Mouse (Mus musculus): Measurements from ENCODE around the gene Capn11. TPM values are rescaled to one million over a fixed set of nuclear protein-coding genes. Genes with fewer than 3 reads are reported as not detected.

Capn11 gene
- 0.21 and 0.25 TPM in 2 replicates for polyA plus RNA-seq (2015; fragmentation: Nextera tagmentation; extraction: Ambion mirVana)

DNA sequence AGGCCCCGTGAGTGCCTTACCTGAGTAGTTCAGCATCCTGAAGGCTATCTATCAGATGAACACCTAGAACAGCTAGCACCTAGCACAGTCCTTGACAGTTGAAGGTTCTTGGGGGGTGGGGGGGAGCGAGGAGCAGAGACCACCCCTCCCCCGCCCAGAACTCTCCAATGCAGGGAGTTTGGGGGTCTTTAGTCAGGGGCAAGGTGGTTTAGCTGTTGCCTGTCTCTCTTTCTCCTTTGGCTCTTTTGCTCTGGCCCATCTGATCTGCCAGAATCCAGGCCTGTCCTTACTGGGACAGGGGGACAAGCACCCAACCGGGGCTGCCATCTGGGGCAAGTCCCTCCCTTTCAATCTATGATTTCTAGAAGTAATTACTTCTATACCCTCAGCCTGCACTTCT lies at the start of gene Capn11:
Gene Capn11, minus strand, starts transcription at position 101 of the 400 bp plus-strand sequence.
- no peaks in the 10 kb centered on the region; the same call in 1 of the 2 replicates for H3K36me3 ChIP-seq (replicated peaks)
- H3K27ac ChIP-seq (replicated peaks): no peak within 1 kb of the TSS
- no peak within 1 kb of the TSS for H3K4me2 ChIP-seq
- 55% methylated on average over 4 of the region's 4 CpGs for WGBS (ENCODE audit: insufficient replicate concordance)
- no peaks in the 10 kb centered on the region for H3K9me3 ChIP-seq (replicated peaks)
- no peak for ATAC-seq (ENCODE audit: insufficient read depth)
- H3K27me3 ChIP-seq: 0 out of 2 replicates have a peak, but pooled peaks cover 3% of the 10 kb centered on the region
- H3K4me1 ChIP-seq (replicated peaks): peaks cover 6% of the 10 kb centered on the region
- no peak within 1 kb of the TSS for H3K9ac ChIP-seq
- H3K4me3 ChIP-seq (replicated peaks): no peak within 1 kb of the TSS

GRCm38 (mm10) chr17:45708179-45708578 lies 49.1 kb upstream of the Capn11 start:
- H3K4me2 ChIP-seq: no peak overlapping the region
- WGBS (ENCODE audit: insufficient replicate concordance): 68% methylated on average over 8 of the region's 8 CpGs
- ATAC-seq (ENCODE audit: insufficient read depth): no peak

GRCm38 (mm10) chr17:45707376-45707775 lies 48.3 kb upstream of the Capn11 start:
- Histone ChIP-seq H3K27me3 (no peaks in the 10 kb centered on the region), H3K4me1 (replicated peaks) (peaks cover 11% of the 10 kb centered on the region), H3K9ac (no peak overlapping the region), H3K4me3 (replicated peaks) (no peak overlapping the region), H3K27ac (replicated peaks) (no peak overlapping the region), H3K9me3 (replicated peaks) (no peaks in the 10 kb centered on the region), H3K4me2 (no peak overlapping the region), H3K36me3 (replicated peaks) (no peaks in the 10 kb centered on the region)
- 29% methylated on average over 3 of the region's 3 CpGs for WGBS (ENCODE audit: insufficient replicate concordance)
- ATAC-seq (ENCODE audit: insufficient read depth): no peak

More at GRCm38 (mm10) chr17:45708179-45708578, 49.1 kb upstream of the Capn11 start:
- Histone ChIP-seq H3K27ac (replicated peaks) (no peak overlapping the region), H3K4me1 (replicated peaks) (peaks cover 3% of the 10 kb centered on the region), H3K9ac (no peak overlapping the region), H3K9me3 (replicated peaks) (no peaks in the 10 kb centered on the region), H3K36me3 (replicated peaks) (no peaks in the 10 kb centered on the region), H3K4me3 (replicated peaks) (no peak overlapping the region), H3K27me3 (no peaks in the 10 kb centered on the region)

DNA sequence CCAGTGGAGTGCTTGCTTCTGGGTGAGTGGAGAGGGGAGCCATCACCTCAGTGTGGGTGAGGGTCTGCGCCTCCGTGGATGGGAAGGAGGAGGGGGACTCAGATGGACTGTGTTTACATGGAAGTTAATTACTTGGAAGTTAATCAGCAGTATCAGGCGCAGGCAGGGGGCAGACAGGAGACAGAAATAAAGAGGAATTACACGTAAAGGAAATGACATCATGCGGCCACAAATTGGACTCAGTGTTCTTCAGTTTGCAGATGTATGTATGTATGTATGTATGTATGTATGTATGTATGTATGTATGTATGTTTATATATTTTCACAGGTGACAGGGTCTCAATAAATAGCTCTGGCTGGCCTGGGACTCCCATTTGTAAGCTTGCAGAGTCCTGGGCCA lies 47.7 kb upstream of the Capn11 start:
- no peak overlapping the region for H3K9ac ChIP-seq
- H3K36me3 ChIP-seq (replicated peaks): no peaks in the 10 kb centered on the region
- WGBS (ENCODE audit: insufficient replicate concordance): 26% methylated on average over 5 of the region's 5 CpGs
- no peaks in the 10 kb centered on the region for H3K27me3 ChIP-seq
- ATAC-seq (ENCODE audit: insufficient read depth): no peak
- H3K4me1 ChIP-seq (replicated peaks): peaks cover 17% of the 10 kb centered on the region
- no peak overlapping the region for H3K27ac ChIP-seq (replicated peaks)
- H3K4me2 ChIP-seq: no peak overlapping the region
- no peak overlapping the region for H3K4me3 ChIP-seq (replicated peaks)
- no peaks in the 10 kb centered on the region for H3K9me3 ChIP-seq (replicated peaks)

DNA sequence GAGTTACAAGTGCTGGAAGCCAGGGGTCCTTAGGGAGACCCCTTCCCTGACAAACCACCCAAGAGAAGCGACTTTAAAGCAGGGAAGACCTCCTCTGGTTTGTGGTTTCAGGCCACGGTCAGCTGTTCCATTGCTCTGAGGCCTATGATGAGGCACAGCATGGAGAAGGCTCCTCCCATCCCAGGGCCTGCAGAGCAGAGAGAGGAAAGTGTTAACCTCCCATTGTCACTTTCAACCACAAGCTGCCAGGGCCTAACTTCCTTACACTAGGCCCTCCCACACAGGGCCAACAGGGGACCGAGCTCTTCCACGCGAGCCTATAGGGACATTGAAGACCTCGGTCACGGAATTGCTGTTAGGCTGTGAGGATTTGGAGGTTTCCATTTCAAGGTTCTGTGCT lies 44.1 kb upstream of the Capn11 start:
- Histone ChIP-seq H3K27ac (replicated peaks) (no peak overlapping the region), H3K36me3 (replicated peaks) (peaks cover 5% of the 10 kb centered on the region), H3K27me3 (no peaks in the 10 kb centered on the region), H3K4me1 (replicated peaks) (peaks cover 32% of the 10 kb centered on the region), H3K9me3 (replicated peaks) (no peaks in the 10 kb centered on the region), H3K4me3 (replicated peaks) (no peak overlapping the region), H3K9ac (no peak overlapping the region), H3K4me2 (peak overlapping the region; percentile 10; the same call in 1 of the 2 replicates)
- peak; percentile 6; the same call in 1 of the 2 replicates for ATAC-seq (ENCODE audit: insufficient read depth)
- 13% methylated on average over 7 of the region's 7 CpGs for WGBS (ENCODE audit: insufficient replicate concordance)

- H3K4me1 ChIP-seq (replicated peaks): peaks cover 32% of the 10 kb centered on the region
- H3K27ac ChIP-seq (replicated peaks): no peak overlapping the region; the same call in 1 of the 2 replicates
- WGBS (ENCODE audit: insufficient replicate concordance): 35% methylated on average over 4 of the region's 4 CpGs
- H3K36me3 ChIP-seq (replicated peaks): peaks cover 11% of the 10 kb centered on the region
- no peak overlapping the region for H3K4me3 ChIP-seq (replicated peaks)
- no peak overlapping the region for H3K4me2 ChIP-seq
- H3K27me3 ChIP-seq: no peaks in the 10 kb centered on the region
- peak; percentile 41; the same call in 1 of the 2 replicates for ATAC-seq (ENCODE audit: insufficient read depth)
- no peak overlapping the region for H3K9ac ChIP-seq
- H3K9me3 ChIP-seq (replicated peaks): no peaks in the 10 kb centered on the region
These were observed 43.1 kb upstream of the Capn11 start for GRCm38 (mm10) chr17:45702254-45702653.

- no peak overlapping the region for H3K27ac ChIP-seq (replicated peaks)
- peaks cover 20% of the 10 kb centered on the region for H3K36me3 ChIP-seq (replicated peaks)
- H3K4me2 ChIP-seq: no peak overlapping the region
- H3K4me1 ChIP-seq (replicated peaks): peaks cover 32% of the 10 kb centered on the region
- ATAC-seq (ENCODE audit: insufficient read depth): no peak
- no peak overlapping the region for H3K4me3 ChIP-seq (replicated peaks)
- WGBS (ENCODE audit: insufficient replicate concordance): 64% methylated on average over 9 of the region's 9 CpGs
- no peak overlapping the region for H3K9ac ChIP-seq
- H3K27me3 ChIP-seq: no peaks in the 10 kb centered on the region
- H3K9me3 ChIP-seq (replicated peaks): no peaks in the 10 kb centered on the region
These were observed 42.1 kb upstream of the Capn11 start for GRCm38 (mm10) chr17:45701236-45701591.

GRCm38 (mm10) chr17:45700496-45701235 lies 41.5 kb upstream of the Capn11 start:
- no peak overlapping the region for H3K9ac ChIP-seq

DNA sequence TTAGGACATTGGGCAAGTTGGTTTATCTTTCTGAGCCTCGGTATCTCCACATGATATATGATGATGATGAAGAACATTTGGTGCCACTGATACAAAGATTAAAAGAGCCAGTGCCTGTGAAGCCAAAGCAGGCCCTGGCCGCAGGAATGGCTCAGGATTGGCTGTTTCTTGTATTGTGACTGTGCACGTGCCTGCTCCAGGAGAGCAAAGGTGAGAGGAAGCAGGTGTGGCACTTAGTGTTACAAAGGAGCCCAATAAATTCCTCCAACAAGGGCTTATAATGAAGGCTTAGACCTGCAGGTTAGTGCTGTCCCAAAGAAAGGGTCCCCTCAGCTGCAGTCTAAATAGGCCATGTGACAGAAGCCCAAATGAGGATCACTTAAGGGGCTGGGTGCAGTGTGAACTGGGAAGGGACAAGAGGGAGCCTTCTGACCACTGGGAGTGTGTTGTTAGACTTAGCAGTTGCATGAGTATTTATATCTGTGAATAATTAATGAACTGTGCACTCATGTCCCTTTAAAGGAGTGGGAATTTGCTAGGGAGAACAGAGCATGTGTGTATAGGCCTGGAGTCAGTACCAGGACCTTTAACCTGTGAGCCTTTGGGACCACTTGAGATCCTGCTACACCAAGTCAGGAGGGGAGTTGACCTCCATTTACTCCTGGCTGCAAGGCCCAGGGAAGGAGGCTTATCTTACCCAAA lies 40.1 kb upstream of the Capn11 start:
- H3K36me3 ChIP-seq (replicated peaks): peaks cover 20% of the 10 kb centered on the region
- no peak overlapping the region for H3K4me3 ChIP-seq (replicated peaks)
- peaks cover 48% of the 10 kb centered on the region for H3K4me1 ChIP-seq (replicated peaks)
- no peaks in the 10 kb centered on the region for H3K9me3 ChIP-seq (replicated peaks)
- WGBS (ENCODE audit: insufficient replicate concordance): 79% methylated on average over 3 of the region's 3 CpGs
- no peaks in the 10 kb centered on the region for H3K27me3 ChIP-seq
- ATAC-seq (ENCODE audit: insufficient read depth): no peak
- no peak overlapping the region for H3K27ac ChIP-seq (replicated peaks)
- no peak overlapping the region for H3K9ac ChIP-seq
- H3K4me2 ChIP-seq: no peak overlapping the region

More at GRCm38 (mm10) chr17:45700496-45701235, 41.5 kb upstream of the Capn11 start:
- Histone ChIP-seq H3K4me1 (replicated peaks) (peaks cover 34% of the 10 kb centered on the region), H3K9me3 (replicated peaks) (no peaks in the 10 kb centered on the region), H3K36me3 (replicated peaks) (peaks cover 20% of the 10 kb centered on the region), H3K4me2 (no peak overlapping the region), H3K27ac (replicated peaks) (no peak overlapping the region; the same call in 1 of the 2 replicates), H3K4me3 (replicated peaks) (no peak overlapping the region), H3K27me3 (no peaks in the 10 kb centered on the region)
- 65% methylated on average over 11 of the region's 16 CpGs for WGBS (ENCODE audit: insufficient replicate concordance)
- no peak; the same call in 1 of the 2 replicates for ATAC-seq (ENCODE audit: insufficient read depth)

GRCm38 (mm10) chr17:45698368-45698767 lies 39.2 kb upstream of the Capn11 start:
- H3K9ac ChIP-seq: no peak overlapping the region
- H3K36me3 ChIP-seq (replicated peaks): peaks cover 20% of the 10 kb centered on the region
- peaks cover 55% of the 10 kb centered on the region for H3K4me1 ChIP-seq (replicated peaks)
- no peak for ATAC-seq (ENCODE audit: insufficient read depth)
- no peak overlapping the region for H3K27ac ChIP-seq (replicated peaks)
- 86% methylated on average over 6 of the region's 6 CpGs for WGBS (ENCODE audit: insufficient replicate concordance)
- H3K9me3 ChIP-seq (replicated peaks): no peaks in the 10 kb centered on the region
- H3K27me3 ChIP-seq: no peaks in the 10 kb centered on the region
- H3K4me2 ChIP-seq: no peak overlapping the region
- H3K4me3 ChIP-seq (replicated peaks): no peak overlapping the region

DNA sequence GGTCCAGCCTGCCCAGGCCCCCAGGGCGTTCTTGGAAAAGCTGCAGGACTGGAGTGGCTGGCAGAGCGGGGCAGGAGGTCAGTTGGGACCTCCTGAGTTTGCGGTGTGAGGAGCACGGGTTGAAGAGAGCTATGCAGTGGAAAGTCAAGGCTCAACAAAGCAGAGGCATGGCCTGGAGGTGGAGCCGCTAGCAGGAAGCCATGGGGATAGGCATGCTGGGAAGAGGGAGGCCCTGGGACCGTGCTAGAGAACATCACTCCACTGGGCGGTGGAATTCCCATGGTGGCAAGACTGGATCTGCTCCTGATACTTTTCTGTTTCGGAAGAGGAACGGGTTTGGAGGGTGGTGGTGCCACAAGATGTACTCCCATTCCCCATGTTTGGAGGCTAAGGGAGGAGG lies 37.9 kb upstream of the Capn11 start:
- Histone ChIP-seq H3K9me3 (replicated peaks) (no peaks in the 10 kb centered on the region), H3K4me3 (replicated peaks) (no peak overlapping the region), H3K4me1 (replicated peaks) (peaks cover 55% of the 10 kb centered on the region), H3K27ac (replicated peaks) (no peak overlapping the region), H3K9ac (no peak overlapping the region), H3K36me3 (replicated peaks) (peaks cover 20% of the 10 kb centered on the region), H3K4me2 (no peak overlapping the region), H3K27me3 (no peaks in the 10 kb centered on the region)
- WGBS (ENCODE audit: insufficient replicate concordance): 83% methylated on average over 9 of the region's 9 CpGs
- no peak for ATAC-seq (ENCODE audit: insufficient read depth)
